Mouse (Mus musculus): ENCODE results near the gene Npas2. TPM values are rescaled to one million over a fixed set of nuclear protein-coding genes. Genes with fewer than 3 reads are reported as not detected.

Gene Npas2
- total RNA-seq, 2 experiments from 2014 or later = 65.7 to 75.6 TPM

DNA sequence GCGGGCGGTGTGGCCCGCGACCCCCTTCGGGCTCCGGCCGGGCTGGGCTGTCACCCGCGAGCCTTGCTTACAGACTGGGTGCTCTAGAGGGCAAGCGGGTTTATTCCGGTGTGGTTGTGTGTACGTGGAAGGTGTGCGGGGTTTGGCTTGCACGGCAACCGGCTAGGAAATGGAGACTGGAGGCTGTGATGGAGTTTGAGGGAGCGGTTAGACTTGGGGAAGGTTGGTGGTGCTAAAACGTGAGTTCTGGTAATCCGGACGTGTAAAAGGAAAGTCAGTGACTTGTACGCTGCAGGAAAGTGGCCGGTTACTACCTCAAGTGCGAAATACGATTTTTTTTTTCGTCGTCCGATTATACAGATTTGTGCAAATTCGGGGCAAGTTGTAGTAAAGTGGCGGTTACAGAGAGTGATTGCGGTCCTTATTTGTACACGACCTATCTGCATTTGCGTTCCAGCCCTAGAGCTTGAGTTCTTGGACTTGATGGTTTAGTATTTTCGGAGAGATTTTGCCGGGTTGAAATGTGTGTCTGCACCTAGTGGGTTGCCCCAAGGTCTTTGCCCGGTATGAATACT, 174.8 kb downstream of the Npas2 start:
- Histone ChIP-seq H3K4me3 (peak overlapping the region; percentile 60), H3K27ac (peak overlapping the region; percentile 94)
- TF ChIP-seq CTCF (IDR thresholded peaks at IDR 0.05) = no peak
- intact Hi-C loops (cut with DNase I) = no loop called here
- DNase-seq (ENCODE audit: extremely low spot score in 1 of 2, low spot score in 2 of 2) = no peak

DNA sequence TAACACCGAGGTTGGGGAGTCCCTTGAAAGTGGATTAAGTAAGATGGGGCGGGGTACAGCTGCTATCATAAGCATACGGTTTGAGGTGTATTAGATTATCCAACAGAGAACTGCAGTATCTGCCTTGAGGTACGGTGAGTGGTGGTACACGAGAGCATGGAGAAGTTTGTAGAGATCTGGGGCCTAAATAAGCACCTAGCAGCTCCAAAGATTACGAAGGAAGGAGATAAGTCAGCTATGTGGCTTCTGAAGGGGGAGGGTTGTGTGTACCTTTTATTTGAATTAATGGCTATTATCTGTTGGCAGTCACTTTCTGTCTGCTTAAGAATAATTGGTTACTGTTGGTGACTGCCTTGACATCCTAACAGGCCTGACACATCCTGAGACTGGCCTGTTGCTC, 176.9 kb downstream of the Npas2 start:
- intact Hi-C loops (cut with DNase I) = no loop called here
- TF ChIP-seq CTCF (IDR thresholded peaks at IDR 0.05) = no peak
- DNase-seq (ENCODE audit: extremely low spot score in 1 of 2, low spot score in 2 of 2) = no peak
- Histone ChIP-seq H3K27ac (no peak overlapping the region), H3K4me3 (no peak overlapping the region)

GRCm38 (mm10) chr1:39372220-39372843, 178.8 kb downstream of the Npas2 start:
- intact Hi-C loops (cut with DNase I) = no loop called here
- Histone ChIP-seq H3K4me3 (no peak overlapping the region), H3K27ac (no peak overlapping the region)
- TF ChIP-seq CTCF (IDR thresholded peaks at IDR 0.05) = no peak
- no peak for DNase-seq (ENCODE audit: extremely low spot score in 1 of 2, low spot score in 2 of 2)

DNA sequence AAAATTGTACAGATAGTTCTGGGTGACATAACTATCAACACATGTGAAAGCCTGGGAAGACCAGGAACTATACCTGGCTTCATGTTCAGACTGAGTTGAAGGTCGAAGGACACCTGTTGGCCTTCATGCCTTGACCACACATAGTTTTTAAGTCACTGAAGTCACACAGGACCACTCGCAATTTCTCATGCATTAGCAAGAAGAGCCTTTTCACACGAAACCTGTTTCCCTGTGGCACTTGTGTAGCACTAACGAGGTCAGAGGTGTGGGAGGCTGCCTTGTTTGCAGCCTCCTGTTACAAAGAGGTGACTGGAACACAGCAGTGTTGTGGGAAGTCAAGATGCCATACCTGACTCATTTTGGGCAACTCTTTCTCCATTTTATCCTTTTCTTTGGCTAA, 179.8 kb downstream of the Npas2 start:
- intact Hi-C loops (cut with DNase I) = no loop called here
- no peak overlapping the region for H3K27ac ChIP-seq
- no peak overlapping the region for H3K4me3 ChIP-seq
- DNase-seq (ENCODE audit: extremely low spot score in 1 of 2, low spot score in 2 of 2) = no peak
- no peak for TF ChIP-seq CTCF (IDR thresholded peaks at IDR 0.05)

DNA sequence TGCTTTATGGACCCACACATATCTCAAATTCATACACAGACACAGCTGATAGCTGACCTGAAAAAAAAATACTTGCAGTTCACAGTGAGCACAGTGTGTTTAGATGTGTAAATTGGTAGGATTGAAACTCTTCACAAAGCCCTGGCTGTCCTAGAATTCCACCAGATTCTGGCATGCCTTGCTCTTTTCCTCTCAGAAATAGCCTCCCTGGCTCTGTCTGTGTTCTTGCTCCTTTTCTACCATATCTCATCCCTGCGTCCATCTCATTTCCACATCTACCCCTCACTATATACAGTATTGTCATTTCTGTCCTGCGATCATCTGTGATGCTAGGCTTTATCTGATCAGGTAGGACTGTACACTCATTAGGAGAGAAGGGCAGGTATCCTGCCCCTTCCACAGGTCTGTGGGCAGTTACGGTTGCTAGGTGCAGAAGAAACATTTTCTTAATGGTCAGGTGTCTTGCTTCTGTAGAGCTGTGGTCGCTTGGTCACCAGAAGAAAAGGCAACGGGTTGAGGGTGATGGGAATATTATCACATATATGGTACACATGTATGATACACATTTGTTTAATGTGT, 180.8 kb downstream of the Npas2 start:
- Histone ChIP-seq H3K4me3 (no peak overlapping the region), H3K27ac (no peak overlapping the region; the same call in 1 of the 2 replicates)
- intact Hi-C loops (cut with DNase I) = no loop called here

GRCm38 (mm10) chr1:39376121-39376520, 182.6 kb downstream of the Npas2 start:
- H3K27ac ChIP-seq = no peak overlapping the region
- DNase-seq (ENCODE audit: extremely low spot score in 1 of 2, low spot score in 2 of 2) = no peak
- no peak for TF ChIP-seq CTCF (IDR thresholded peaks at IDR 0.05)
- H3K4me3 ChIP-seq = no peak overlapping the region
- intact Hi-C loops (cut with DNase I) = no loop called here

More for the DNA sequence above, 180.8 kb downstream of the Npas2 start:
- no peak for DNase-seq (ENCODE audit: extremely low spot score in 1 of 2, low spot score in 2 of 2)
- TF ChIP-seq CTCF (IDR thresholded peaks at IDR 0.05) = no peak

DNA sequence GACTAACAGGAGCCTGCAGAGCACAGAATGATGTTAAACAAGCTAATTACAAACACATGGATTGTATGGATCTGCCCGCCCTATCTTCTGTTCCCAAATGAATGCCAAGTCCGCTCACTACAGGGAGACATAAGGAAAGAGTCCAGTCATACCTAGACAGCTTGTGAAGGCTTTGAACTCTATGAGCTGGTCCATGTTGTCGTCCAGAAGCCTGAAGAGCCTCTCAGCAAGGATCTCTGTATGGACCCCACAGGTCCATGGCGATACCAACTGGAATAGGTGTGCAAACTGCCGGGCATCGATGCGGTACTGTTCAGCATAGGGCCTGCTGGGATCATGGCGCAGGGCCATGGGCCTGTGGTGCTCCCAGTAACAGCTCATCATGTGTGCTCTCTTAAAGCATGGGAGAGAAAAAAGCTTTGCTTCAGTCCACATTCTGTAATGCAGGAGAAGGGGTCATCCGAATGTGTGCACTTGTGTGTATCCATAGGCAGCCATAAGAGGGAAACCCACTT, 183.3 kb downstream of the Npas2 start:
- Histone ChIP-seq H3K4me3 (no peak overlapping the region), H3K27ac (no peak overlapping the region)
- TF ChIP-seq CTCF (IDR thresholded peaks at IDR 0.05) = no peak
- intact Hi-C loops (cut with DNase I) = no loop called here
- no peak for DNase-seq (ENCODE audit: extremely low spot score in 1 of 2, low spot score in 2 of 2)

GRCm38 (mm10) chr1:39378540-39378939, 185.0 kb downstream of the Npas2 start:
- DNase-seq (ENCODE audit: extremely low spot score in 1 of 2, low spot score in 2 of 2) = no peak
- Histone ChIP-seq H3K4me3 (no peak overlapping the region), H3K27ac (no peak overlapping the region)
- intact Hi-C loops (cut with DNase I) = no loop called here
- no peak for TF ChIP-seq CTCF (IDR thresholded peaks at IDR 0.05)

GRCm38 (mm10) chr1:39379021-39379420, 185.5 kb downstream of the Npas2 start:
- intact Hi-C loops (cut with DNase I) = no loop called here
- Histone ChIP-seq H3K4me3 (no peak overlapping the region), H3K27ac (no peak overlapping the region)
- no peak for TF ChIP-seq CTCF (IDR thresholded peaks at IDR 0.05)
- DNase-seq (ENCODE audit: extremely low spot score in 1 of 2, low spot score in 2 of 2) = no peak

DNA sequence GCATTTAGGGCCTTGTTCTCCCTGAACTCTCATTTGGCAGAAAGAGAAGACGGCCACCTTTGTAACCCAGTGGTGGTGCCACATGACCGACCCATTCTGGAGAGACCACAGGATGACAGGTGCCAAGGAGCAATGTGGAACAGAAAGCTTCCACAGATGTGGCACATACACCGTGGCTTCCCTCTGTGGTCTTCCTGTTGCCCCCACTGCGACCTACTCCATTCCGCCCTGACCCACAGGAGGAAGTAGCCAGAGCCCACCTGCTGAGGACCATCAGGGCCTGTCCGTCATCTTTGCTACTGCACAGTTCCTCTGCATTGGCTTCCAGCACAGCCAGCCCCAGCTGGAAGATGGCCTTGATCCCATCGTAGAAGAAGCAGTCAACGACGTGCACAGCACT, 187.5 kb downstream of the Npas2 start:
- intact Hi-C loops (cut with DNase I) = no loop called here
- TF ChIP-seq CTCF (IDR thresholded peaks at IDR 0.05) = no peak
- Histone ChIP-seq H3K4me3 (no peak overlapping the region), H3K27ac (no peak overlapping the region)
- DNase-seq (ENCODE audit: extremely low spot score in 1 of 2, low spot score in 2 of 2) = no peak

GRCm38 (mm10) chr1:39384914-39385313, 191.4 kb downstream of the Npas2 start:
- H3K27ac ChIP-seq = no peak overlapping the region
- DNase-seq (ENCODE audit: extremely low spot score in 1 of 2, low spot score in 2 of 2) = no peak
- intact Hi-C loops (cut with DNase I) = no loop called here
- H3K4me3 ChIP-seq = no peak overlapping the region
- no peak for TF ChIP-seq CTCF (IDR thresholded peaks at IDR 0.05)

GRCm38 (mm10) chr1:39386456-39386855, 192.9 kb downstream of the Npas2 start:
- TF ChIP-seq CTCF (IDR thresholded peaks at IDR 0.05) = no peak
- intact Hi-C loops (cut with DNase I) = no loop called here
- no peak overlapping the region for H3K27ac ChIP-seq
- H3K4me3 ChIP-seq = no peak overlapping the region
- no peak for DNase-seq (ENCODE audit: extremely low spot score in 1 of 2, low spot score in 2 of 2)
